Mouse (Mus musculus) liver, postnatal 0 days (tissue): Measurements from ENCODE around the gene Shank1.

ENCODE experiments used
- CTCF ChIP-seq: sonication (generic); IDR thresholded peaks from 2 replicates; pipeline ENCODE4 v1.5.1; 2016; ENCODE audit warnings: antibody characterized with exemption, low read depth
- EP300 ChIP-seq: IDR thresholded peaks from 2 replicates; pipeline ENCODE4 v1.6.1; 2016; ENCODE audit warnings: antibody characterized with exemption, low read depth, mild to moderate bottlenecking

- TF ChIP-seq EP300 = no peak
- no peak for TF ChIP-seq CTCF
Observed at GRCm38 (mm10) chr7:44310285-44310877, 328 bp downstream of the Shank1 start.
